Mouse (Mus musculus): Measurements from ENCODE around the gene Slc6a12. TPM values are rescaled to one million over a fixed set of nuclear protein-coding genes. Genes with fewer than 3 reads are reported as not detected.

Slc6a12 gene
- total RNA-seq, 4 experiments from 2014 or later, result not detected

DNA sequence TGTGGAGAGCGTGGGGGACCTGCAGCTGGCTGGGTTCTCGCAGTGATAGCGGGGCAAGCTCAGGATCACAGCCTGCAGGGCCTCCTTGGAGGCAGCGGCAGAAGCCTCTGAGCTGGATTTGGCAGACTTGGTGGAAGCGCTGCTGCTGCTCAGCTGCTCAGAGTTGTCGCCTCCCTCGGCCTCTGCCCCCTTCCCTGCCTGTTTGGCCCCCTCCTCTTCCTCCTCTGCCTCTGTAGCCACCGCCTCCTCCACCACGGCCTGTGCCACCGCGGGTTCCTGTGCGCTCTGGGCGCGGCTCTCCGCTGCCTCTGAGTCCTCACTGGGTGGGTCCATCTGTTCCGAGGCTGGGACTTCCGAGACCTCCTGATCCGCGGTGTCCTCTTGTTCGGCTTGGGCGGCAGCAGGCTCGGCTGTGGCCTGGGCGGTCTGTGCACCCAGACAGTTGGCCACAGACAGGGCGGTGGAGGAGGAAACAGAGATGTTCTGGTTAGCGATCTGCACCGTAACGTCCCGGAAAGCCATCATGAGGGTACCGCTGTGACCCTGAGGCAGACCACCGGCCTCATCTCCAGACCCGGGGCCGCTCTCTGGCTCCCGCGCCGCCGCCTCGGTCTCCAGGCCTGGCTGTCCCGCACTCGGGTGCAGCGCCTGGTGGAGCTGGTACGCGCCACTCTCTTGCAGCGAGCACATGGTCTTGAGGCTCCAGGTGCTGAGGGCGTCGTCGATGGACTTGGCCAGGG is 69.9 kb downstream of the Slc6a12 start:
- DNase-seq (ENCODE audit: low spot score), result peak; percentile 3

Small RNAs within 50 kb of the gene (microRNA-seq; reads per million reads assigned to microRNA genes)
- gene Gm24855, result not detected

Other genes starting within 250 kb of the Slc6a12 start
- 100 to 1,000 TPM; 112 to 130 (median 120) TPM for gene Mical3, start 212.1 kb upstream of the Slc6a12 start, total RNA-seq (2022)
- 1 to 10 TPM; 5.9 to 6.6 (median 6.3) TPM for gene Pex26, start 159.4 kb upstream of the Slc6a12 start, total RNA-seq (2022)
- gene Tuba8, start 132.4 kb upstream of the Slc6a12 start, total RNA-seq (2022), result 100 to 1,000 TPM; 175 to 206 (median 179) TPM
- 1 to 10 TPM in 1 of 4 experiments, under 1 TPM in 3; 0.69 to 1.1 (median 0.93) TPM for gene Usp18, start 97.2 kb upstream of the Slc6a12 start, total RNA-seq (2022)
- gene Slc6a13, start 42.8 kb upstream of the Slc6a12 start, total RNA-seq (2022), result under 1 TPM in 2 of 4 experiments, not detected in 2; 0.46 to 0.49 TPM
- under 1 TPM; 0.44 to 0.75 (median 0.62) TPM for gene Iqsec3, start 130.6 kb downstream of the Slc6a12 start, total RNA-seq (2022)

All from heart, adult 8-10 months (tissue).